Mouse (Mus musculus) ZHBTc4 (cell line): ENCODE results near the gene Tmem143.
"Not testable (repeated sequence)": the region's sequence is repeated elsewhere in the genome, so short reads cannot be mapped to it uniquely, and the experiment has no call there.

Source experiments
- DNase-seq: peaks from one replicate; pipeline ENCODE4 v3.0.0-alpha.2; 2011; ENCODE audit warnings: low read depth, low spot score

The Tmem143 gene

GRCm38 (mm10) chr7:45922928-45923761 is 26.4 kb downstream of the Tmem143 start:
- peak; percentile 98 for DNase-seq

- peak; percentile 87 for DNase-seq
Observed at GRCm38 (mm10) chr7:45923762-45924428, 27.2 kb downstream of the Tmem143 start, which contains the start of gene Ccdc114. TSS of gene Ccdc114 (plus strand) at chr7:45924072.

GRCm38 (mm10) chr7:45924429-45924816 is 27.7 kb downstream of the Tmem143 start:
- peak; percentile 83 for DNase-seq

GRCm38 (mm10) chr7:45928626-45929295 is 32.0 kb downstream of the Tmem143 start:
- DNase-seq, result peak; percentile 53

DNA sequence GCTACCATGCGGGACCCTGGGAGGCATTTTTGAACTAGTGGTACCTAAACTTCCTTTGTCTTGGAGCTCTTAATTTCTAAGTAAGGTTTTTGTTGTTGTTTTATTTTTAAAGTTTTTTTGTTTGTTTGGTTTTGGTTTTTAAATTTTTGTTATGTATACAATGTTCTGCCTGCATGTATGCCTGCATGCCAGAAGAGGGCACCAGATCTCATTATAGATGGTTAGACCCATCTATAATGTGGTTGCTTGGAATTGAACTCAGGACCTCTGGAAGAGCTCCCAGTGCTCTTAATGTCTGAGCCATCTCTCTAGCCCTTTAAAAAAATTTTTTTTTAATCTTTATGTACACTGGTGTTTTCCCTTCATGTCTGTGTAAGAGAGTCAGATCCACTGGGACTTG is 32.9 kb downstream of the Tmem143 start:
- DNase-seq, result no peak

- not testable (repeated sequence) for DNase-seq
Observed at GRCm38 (mm10) chr7:45933766-45934165, 37.0 kb downstream of the Tmem143 start.

GRCm38 (mm10) chr7:45935114-45935513 is 38.4 kb downstream of the Tmem143 start:
- DNase-seq, result peak; percentile 63

GRCm38 (mm10) chr7:45939836-45940235 is 43.1 kb downstream of the Tmem143 start:
- no peak for DNase-seq

DNA sequence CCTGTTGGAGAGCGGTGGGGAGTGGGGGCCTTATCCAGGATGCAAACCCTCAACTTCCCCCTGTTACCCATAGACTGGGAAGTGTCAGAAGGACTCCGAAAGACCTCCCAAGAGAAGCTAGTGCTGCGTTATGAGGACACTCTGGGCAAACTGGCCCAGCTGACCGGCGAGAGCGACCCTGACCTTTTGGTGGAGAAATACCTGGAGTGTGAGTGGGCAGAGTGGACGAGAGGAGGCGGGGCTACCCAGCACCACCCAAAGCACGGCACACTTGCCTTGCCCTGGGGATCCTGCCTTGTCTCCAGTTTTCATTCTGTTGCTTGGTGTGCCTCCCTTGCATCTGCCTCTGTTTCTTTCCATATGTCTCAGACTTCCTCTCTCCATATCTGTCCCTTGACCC is 45.2 kb downstream of the Tmem143 start:
- no peak for DNase-seq

DNA sequence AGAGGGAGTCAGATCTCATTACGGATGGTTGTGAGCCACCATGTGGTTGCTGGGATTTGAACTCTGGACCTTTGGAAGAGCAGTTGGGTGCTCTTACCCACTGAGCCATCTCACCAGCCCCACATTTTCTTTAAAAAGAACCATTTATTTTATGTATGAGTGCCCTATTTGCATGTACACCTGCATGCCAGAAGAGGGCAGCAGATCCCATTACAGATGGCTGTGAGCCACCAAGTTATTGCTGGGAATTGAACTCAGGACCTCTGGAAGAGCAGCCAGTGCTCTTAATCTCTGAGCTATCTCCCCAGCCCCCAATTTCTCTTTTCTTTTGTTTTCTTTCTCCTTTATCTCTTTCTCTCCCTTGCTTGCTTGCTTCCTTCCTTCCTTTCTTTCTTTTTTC is 46.5 kb downstream of the Tmem143 start:
- DNase-seq, result not testable (repeated sequence)

DNA sequence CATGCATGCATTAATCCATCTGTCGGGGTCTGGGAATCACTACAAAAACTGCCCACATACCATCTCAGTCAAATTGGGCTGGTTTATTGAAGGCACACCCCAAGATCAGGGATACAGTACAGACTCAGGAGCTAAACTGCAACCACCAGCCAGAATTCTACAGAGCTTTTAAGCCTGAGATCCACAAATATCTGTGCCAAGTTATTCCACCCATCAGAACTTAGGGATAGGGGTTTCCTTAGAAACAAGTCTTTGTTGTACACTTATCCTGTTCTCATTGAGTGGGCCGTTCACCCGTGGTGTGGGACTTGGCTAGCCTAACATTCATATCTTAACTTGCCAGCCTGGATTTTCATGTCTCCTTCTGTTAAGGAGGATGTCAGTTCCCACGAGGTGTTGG is 52.3 kb downstream of the Tmem143 start:
- no peak for DNase-seq

DNA sequence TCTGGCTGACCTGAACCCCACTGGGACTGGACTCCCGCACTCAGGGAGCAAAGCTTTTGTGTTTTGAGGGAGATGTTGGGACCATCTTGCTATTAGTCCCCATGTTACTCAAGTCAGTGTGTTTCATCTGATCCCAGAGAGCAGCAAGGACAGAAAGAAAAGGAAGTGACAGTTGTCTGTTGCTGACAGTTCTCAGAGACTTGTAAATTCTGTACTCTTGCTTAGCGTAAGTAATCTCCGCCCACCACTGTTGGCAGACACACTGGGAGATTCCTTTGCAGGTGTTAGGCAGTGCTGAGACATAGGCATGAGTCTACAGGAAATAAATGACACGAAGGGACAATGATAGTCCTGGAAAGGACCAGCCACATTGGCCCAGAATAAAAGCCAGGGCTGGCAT is 59.9 kb downstream of the Tmem143 start:
- DNase-seq, result no peak
